Mouse (Mus musculus): Measurements from ENCODE around the gene Dlg4.

The Dlg4 gene

DNA sequence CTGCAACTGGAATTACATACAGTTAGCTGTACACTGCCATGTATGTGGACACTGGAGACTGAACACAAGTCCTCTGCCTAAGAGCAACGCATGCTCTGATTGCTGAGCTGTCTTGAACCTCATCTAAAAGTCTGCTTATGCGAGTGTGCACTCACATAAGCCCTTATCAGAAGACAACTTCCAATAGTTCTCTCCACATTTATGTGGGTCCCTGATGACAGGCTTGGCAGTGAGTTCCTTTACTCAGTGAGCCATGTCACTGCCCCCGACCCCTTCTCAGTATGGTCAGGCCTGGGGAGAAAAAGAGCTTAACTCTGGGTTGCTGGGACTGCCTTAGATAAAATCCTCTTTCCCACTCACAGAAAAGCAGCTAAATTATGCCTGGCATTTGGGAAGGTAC lies at the start of gene Dlg4:
Gene Dlg4 (plus strand): TSS at position 274 of the 400 bp plus-strand sequence.
- DNase-seq (ENCODE audit: low read depth, low spot score) = no peak

DNA sequence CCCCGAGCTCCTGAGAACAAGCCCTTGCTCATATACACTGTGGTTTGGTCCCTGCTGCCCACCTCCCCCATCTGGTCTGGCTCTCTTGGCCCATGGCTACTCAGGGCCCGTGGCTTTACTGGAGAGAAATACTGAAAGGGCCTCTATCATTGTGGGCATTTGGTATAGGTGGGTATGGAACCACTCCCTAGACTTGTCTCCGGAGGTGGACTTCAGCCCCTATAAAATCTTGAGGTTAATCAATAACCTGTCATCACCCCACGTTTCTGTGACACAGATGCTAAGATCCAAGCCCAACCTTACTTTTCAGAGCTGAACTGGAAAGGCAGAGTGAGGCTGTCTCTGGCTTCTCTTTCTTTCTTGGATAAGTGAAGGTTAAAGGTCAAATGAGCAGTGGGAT lies 47.9 kb upstream of the Dlg4 start:
- DNase-seq (ENCODE audit: low read depth, low spot score) = no peak

DNA sequence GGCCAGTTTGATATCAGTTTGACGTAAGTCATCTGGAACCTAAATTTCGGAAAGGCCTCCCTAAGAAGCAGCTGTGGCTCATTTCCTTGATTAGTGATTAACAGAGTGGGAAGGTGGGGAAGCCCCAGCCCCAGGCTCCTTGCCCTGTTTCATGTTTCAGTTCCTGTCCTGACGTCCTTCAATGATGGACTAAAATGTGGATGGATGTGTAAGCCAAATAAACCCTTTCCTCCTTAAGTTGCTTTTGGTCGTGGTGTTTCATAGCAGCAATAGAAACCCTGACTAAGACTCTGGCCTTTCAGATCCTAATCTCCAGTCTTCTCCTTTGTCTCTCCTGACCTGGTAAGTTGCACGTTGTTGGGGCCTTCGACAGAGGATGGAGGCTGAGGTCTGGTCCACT lies 46.5 kb upstream of the Dlg4 start:
- no peak for DNase-seq (ENCODE audit: low read depth, low spot score)

DNA sequence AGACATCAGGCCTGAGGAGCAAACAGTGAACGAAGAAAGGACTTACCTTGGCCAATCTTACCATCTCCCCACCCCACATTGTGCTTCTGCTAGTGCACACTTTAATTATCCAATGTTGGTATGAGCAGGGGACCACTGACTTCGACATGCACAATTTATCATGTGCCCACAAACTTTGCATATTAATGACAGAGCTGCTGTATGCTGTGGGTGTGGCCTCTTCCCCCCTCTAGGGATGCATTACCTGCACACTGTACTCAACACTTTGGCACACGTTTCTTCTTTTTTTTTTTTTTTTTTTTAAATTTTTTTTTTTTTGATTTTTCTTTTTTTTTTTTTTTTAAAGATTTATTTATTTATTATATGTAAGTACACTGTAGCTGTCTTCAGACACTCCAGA lies 46.0 kb upstream of the Dlg4 start:
- DNase-seq (ENCODE audit: low read depth, low spot score) = no peak

DNA sequence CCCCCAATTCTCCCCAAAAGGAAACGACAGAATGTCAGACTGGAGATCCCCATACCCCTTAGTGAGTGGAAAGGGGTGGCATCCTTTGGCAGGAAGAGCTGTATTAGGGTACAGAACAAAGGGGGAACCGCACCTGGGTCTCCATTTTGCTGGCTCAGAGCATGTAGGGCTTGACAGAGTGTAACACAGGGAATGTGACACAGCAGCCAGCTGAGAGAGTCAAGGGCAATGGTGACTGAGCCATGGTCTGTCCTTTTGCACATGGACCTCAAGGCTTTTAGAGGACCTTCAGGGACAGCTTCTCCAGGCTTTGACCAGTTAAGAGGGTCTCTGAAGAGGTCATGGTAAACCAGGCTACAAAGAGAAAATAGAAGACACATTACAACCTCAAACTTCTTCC lies 41.8 kb upstream of the Dlg4 start:
- DNase-seq (ENCODE audit: low read depth, low spot score) = no peak

DNA sequence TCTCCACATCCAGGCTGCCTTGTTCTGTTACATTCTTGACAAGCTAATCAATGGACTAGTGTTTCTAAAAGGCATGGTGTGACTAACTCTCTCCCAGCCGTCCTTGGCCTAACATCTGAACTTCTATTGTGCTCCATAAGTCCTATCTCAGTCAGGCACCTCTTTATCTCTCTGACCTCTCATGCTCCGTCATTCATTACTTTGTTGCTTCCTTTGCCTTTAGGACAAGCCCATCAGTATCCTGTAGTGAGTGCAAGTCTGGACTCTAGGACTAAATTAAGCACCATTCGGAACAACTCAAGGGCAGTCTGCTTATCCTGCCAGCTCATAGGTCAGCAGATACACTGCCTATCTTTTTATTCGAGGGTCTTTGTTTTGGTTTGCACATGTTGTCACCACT lies 40.5 kb upstream of the Dlg4 start:
- DNase-seq (ENCODE audit: low read depth, low spot score) = no peak

DNA sequence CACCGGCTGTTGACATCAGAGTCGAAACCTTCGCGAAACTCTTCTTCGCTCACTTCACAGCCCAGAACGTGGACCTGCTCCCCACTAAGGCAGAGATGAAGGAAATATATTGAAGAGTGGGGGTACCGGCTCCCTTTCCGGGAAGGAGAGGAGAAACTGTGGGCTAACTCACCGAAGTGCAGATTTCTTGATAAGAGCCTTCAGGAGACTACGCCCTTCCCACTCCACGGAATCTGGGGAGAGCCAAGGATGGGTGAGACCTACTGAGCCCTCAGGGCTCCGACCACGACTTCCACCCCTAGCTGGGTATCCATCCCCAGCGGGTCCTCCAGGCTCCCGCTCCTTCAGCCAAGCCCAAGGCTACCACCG lies 36.9 kb upstream of the Dlg4 start:
- DNase-seq (ENCODE audit: low read depth, low spot score) = no peak

DNA sequence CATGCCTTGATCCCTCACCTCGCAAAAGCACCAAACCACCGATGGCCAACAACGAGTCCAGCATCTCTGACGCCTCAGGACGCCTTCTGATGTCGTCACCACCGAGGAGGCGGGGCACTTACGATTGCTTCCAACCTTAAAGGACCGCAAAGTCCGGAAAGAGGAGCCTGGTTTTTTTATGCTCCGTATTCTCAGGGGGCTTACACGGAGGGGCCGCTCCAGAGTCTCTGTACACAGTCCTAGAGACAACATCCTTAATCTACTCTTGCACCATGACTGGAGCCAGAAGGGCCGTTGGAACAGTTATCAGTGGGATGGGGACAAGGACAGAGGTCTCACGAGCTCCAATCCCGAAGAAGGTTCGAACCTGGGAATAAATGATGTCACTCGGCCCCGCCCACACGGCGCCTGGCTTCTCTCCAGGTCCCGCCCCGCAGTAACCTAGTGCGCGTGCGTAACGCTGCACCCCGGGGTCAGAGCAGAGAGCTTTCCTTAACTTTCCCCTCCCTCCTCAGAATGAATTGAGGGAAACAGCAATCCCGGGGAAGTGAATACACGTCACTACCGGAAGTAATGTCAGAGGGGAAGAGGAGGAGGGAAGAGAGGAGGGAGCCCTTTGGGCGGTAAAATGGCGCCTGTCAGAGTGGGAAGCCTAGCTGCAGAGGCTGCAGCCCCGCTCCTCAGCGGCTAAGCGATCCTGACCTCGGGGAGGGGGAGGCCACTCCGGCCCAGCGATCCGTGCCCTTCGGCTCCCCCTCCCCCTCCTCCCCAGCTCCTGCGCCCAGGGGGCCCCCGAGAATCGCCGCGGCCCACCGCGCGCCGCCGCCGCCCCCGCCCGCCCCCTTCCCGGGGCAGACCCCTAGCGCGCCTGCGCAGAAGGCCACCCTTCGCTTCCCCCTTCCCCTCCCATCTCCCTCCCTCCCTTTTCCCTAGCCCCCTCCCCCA lies 36.3 kb upstream of the Dlg4 start:
- DNase-seq (ENCODE audit: low read depth, low spot score) = peak; percentile 100

DNA sequence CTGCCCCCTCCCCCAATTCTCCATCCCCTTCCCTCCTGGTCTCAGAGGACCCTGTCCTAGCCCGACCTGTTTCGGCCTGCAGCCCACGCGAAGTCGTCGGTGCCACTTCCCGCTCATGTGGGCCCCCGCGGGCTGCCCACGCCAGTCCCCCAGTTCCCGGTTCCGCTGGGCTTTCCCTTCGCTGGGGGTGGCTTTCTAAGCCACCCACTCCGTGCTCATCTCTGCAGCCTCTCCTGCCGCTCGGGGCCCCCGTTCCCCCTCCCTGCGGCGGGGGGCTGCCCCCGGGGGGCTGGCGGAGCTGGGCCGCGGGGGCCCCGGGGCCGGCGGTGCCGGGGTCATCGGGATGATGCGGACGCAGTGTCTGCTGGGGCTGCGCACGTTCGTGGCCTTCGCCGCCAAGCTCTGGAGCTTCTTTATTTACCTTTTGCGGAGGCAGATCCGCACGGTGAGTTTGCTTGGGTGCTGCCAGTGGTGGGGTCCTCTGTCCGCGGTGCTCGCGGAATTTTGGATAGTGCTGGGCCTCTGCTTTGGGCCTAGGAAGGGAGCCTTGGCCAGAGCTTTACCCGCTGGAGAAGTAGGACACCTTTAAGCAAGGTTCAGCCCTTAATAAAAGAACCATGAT lies 35.5 kb upstream of the Dlg4 start, which contains the start of gene Ctdnep1:
Gene Ctdnep1 (plus strand): TSS at position 16 of the 622 bp plus-strand sequence.
- DNase-seq (ENCODE audit: low read depth, low spot score) = no peak

DNA sequence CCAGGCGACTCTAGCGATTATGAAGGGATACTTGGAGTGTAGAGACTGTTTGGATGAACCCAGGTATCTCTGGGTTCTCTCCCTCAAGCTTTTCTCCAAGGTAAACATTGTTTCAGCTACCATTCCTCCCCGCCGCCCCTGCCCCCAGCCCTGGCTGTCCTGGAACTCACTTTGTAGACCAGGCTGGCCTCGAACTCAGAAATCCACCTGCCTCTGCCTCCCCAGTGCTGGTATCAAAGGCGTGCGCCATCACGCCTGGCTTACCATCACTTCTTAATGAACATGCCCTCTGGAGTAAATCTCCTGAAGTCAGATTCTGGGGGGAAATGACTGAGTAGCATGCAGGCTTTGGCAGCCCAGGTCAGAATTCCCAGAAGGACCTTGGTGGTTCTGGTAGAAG lies 34.5 kb upstream of the Dlg4 start, which contains the start of gene Elp5:
Gene Elp5 (minus strand): TSS at position 293 of the 400 bp plus-strand sequence.
- no peak for DNase-seq (ENCODE audit: low read depth, low spot score)

DNA sequence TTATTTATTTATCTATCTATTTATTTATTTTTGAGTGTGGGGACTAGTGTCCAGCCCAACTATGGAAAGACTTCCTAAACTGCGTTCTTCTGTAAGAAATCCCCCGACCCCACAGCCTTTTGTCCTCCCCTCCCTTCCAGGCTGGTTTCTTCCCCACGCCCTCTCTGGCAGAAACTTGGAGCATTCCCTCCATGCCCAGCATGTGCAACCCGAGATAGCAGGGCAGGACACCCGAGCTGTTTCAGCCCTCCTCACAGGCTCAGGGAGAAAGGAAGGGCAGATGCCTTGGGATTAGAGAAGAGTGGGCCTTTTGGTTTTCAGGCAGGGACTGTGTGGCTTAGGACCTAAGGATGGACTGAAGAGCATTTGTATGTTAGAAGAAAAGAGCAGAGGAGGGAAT lies 33.9 kb upstream of the Dlg4 start:
- no peak for DNase-seq (ENCODE audit: low read depth, low spot score)

DNA sequence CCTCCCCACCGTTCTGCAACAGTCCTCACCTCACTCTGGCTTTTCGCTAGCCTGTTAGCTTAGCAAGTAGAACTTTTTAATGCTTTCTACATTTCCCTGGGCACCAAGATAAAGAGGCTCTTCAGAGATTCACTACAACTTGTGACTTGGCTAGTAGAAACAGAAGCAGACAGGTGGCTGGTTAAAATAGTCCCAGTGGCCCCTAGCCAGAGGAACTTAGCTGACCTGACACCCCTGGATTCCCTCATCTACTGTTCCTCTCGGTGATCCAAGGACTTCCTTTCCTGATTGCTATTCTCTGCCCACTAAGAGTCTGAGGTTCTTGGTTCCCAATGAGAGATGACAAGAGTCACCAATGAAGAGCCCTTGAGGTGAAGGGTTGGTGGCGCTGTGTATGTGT lies 33.4 kb upstream of the Dlg4 start:
- DNase-seq (ENCODE audit: low read depth, low spot score) = no peak

DNA sequence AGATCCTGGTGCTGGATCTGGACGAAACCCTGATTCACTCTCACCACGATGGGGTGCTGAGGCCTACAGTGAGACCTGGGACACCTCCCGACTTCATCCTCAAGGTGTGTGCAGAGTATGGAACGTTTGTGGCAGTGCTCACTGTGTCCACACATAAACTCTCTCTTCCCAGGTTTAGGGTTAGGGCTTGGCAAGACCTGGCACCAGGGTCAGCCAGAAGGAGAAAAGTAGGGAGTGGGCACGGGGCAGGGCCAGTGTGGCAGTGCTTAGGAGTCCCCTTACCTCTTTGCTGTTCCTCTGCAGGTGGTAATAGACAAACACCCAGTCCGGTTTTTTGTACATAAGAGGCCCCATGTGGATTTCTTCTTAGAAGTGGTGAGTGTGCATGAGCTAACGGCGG lies 32.3 kb upstream of the Dlg4 start:
- DNase-seq (ENCODE audit: low read depth, low spot score) = no peak

DNA sequence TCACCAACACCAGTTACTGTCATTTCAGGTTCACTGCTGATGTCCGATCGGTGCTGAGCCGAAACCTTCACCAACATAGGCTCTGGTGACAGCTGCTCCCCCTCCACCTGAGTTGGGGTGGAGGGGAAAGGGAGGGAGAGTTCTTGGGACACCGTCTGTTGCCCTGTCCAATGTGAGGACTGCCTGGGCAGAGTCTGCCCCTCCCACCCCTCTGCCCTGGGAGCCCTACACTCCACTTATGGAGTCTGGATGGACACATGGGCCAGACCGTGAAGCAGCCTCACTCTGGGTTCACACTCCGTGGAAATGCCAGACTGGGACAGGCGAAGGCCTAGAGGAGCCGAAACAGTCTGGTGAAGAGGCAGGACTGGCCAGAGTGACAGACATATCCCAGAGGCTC lies 26.8 kb upstream of the Dlg4 start:
- no peak for DNase-seq (ENCODE audit: low read depth, low spot score)

DNA sequence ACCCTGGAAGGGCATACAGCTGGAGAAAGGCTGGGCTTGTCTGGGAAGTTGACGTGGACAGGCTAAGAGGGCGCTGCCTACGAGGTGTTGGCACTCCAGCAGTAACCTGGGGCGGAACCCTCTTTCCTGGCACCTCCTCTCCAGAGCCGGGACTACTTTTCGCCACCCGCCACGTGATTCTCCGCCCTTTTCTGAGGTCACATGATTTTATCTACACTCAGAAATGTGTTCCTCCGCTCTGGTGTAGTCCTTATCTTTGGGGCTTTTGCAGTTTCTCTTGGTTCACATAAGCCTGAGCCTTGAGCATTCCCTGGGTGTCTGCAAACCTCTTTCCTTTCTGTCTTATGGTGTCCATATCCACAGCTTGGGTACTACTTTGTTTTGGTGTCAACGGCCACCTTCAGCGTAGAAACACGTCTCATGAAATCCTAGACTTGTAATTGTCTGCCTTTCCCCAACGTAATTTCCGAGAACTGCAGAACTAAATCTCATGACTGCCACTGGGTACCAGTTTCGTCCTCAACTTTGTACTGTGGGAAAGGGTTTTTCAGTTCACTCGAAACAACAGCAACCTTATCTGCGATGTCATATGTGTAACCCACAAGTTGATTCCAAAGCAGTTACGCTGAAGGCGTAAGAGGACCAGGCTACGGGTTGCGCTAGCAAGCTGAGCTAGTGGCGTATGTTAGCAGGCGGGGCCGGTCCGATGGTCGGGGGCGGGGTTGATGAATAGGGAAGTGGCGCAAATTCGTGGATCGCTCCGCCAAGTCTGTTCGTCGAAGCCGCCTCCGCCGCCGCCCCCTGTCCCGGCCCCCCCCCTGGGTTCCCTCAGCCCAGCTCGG lies 25.7 kb upstream of the Dlg4 start, which contains the start of gene Gabarap:
Gene Gabarap (plus strand): TSS at position 294 of the 842 bp plus-strand sequence.
- peak; percentile 98 for DNase-seq (ENCODE audit: low read depth, low spot score)

DNA sequence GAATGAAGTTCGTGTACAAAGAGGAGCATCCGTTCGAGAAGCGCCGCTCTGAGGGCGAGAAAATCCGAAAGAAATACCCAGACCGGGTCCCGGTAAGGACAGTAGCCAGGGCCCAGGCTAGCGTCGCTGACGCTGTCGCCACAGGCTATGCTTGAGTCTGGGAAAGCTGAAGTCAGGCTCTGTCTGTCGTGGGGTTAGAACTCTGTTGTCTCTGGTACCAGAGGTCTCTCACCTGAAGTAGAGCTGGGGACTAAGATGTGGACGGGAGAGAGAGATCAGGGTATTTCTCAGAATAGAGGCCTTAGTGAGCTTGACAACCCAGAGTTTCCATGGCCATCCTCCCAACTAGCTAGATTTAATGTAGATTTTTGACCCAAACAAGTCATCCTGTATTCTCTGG lies 25.0 kb upstream of the Dlg4 start:
- no peak for DNase-seq (ENCODE audit: low read depth, low spot score)

DNA sequence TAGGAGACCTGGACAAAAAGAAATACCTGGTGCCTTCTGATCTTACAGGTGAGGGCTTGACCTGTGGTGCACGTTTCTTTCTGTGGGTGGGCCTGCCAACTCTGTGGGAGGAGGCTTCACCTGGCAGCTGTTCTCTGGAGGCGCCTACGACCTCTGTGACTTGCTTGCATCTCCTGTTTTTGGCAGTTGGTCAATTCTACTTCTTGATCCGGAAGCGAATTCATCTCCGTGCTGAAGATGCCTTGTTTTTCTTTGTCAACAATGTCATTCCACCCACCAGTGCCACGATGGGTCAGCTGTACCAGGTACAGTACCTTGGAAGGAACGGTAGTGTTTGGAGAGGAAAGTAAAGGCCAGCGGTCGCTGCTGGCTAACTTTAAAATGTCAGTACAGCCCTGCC lies 24.3 kb upstream of the Dlg4 start:
- no peak for DNase-seq (ENCODE audit: low read depth, low spot score)

DNA sequence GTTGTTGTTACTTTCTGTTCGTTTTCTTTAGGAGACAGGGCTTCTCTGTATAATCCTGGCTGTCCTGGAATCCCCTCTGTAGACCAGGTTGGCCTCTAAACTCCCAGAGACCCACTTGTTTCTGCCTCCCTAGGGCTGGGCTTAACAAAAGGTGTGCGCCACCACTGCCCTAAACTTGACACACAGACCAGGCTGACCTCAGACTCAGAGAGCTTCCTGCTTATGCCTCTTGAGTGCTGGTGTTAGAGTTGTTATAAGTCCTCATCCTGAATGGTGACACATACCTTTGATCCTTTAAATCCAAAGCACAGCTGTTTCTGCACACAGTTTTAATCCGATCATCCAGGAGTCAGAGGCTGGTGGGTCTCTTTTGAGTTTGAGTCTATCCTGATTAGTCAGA lies 23.8 kb upstream of the Dlg4 start:
- no peak for DNase-seq (ENCODE audit: low read depth, low spot score)

DNA sequence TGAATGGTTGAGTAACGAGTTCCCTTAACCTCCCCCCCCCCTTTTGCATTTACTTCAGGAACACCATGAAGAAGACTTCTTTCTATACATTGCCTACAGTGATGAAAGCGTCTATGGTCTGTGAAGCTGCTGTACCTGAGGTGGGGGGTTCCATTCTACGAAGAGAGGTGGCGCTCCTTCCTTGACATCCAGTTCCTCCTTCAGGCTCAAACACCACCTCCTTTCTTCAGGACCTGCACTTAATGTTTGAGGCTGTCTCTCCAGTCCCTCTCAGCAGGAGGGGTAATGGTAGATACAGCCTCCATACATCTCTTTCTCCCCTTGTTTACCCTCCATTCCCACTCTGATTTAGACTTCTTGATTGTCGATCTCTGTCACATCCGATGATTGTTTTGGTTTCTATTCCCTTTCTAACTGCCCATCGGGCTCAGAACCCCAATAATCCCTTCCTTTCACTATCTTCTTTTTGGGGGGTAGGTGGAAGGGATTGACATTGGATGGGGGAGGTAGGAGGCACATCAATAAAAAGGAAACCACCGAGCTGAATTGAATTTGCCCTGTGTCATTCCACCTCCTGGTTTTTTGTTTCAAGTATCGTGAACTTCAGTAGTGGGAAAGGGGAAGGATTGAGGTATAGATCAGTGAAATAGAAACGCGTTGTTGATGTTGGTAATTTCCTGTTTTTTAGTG lies 22.2 kb upstream of the Dlg4 start:
- DNase-seq (ENCODE audit: low read depth, low spot score) = no peak

DNA sequence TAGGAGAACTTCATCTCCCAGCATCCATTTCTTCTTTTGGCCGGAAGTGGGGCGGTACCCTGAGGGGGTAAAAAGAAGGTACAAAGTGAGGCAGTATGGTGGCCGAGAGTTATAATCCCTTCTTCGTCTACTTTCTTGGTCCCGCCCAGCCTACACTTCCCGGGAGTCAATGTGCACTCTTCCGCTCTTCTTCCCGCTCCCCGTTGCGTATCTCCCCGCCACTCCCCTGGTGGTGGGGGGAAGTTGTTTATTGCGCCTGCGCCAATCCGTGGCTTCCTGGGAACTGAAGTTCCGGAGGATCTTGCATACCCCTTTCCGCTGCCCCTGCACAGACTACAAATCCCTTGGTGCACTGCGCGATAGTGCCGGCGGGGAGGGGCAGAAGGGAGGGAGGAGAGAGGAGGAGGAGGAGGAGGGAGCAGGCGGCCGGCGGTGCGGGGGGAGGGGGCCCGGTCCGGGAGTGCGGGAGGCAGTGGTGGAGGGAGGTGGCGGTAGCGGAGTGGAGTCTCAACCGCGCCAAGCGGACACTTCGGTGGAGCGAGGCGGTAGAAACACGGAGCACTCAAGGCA lies 21.3 kb upstream of the Dlg4 start, which contains the start of gene Phf23:
Gene Phf23 (plus strand): TSS at position 387 of the 570 bp plus-strand sequence.
- DNase-seq (ENCODE audit: low read depth, low spot score) = peak; percentile 100
